Mouse (Mus musculus): ENCODE measurements around the gene Rpf1. TPM values are rescaled to one million over a fixed set of nuclear protein-coding genes. Genes with fewer than 3 reads are reported as not detected.

The Rpf1 gene
- polyA plus RNA-seq, 1 experiment from 2014 or later = 47.2 TPM

- H3K4me2 ChIP-seq = peak overlapping the region; percentile 75
- no peak for ATAC-seq (replicated peaks; ENCODE audit: insufficient number of reproducible peaks, low FRiP score, low TSS enrichment)
Measured at GRCm38 (mm10) chr3:146520226-146520797, 917 bp downstream of the Rpf1 start.

GRCm38 (mm10) chr3:146506711-146507110 is 14.5 kb downstream of the Rpf1 start:
- ATAC-seq (replicated peaks; ENCODE audit: insufficient number of reproducible peaks, low FRiP score, low TSS enrichment) = no peak
- Histone ChIP-seq H3K27me3 (ENCODE audit: control insufficient read depth, insufficient read depth, low read length) (no peaks in the 10 kb centered on the region), H3K4me2 (no peak overlapping the region), H3K27ac (ENCODE audit: low read depth, low read length) (no peak overlapping the region), H3K36me3 (ENCODE audit: control insufficient read depth, insufficient read depth, low read length) (peaks cover 32% of the 10 kb centered on the region), H3K4me3 (ENCODE audit: low read depth, low read length) (no peak overlapping the region), H3K9ac (ENCODE audit: low read depth, low read length) (no peak overlapping the region), H3K9me3 (replicated peaks; ENCODE audit: control insufficient read depth, low read length) (no peaks in the 10 kb centered on the region), H3K4me1 (ENCODE audit: control insufficient read depth, insufficient read depth, low read length) (peaks cover 17% of the 10 kb centered on the region; the same call in 1 of the 2 replicates)
- WGBS (ENCODE audit: insufficient replicate concordance) = 89% methylated on average over 7 of the region's 7 CpGs

More at GRCm38 (mm10) chr3:146520226-146520797, 917 bp downstream of the Rpf1 start:
- Histone ChIP-seq H3K4me3 (ENCODE audit: low read depth, low read length) (peak overlapping the region; percentile 90), H3K4me1 (ENCODE audit: control insufficient read depth, insufficient read depth, low read length) (no peaks in the 10 kb centered on the region), H3K9ac (ENCODE audit: low read depth, low read length) (peak overlapping the region; percentile 96), H3K27me3 (ENCODE audit: control insufficient read depth, insufficient read depth, low read length) (no peaks in the 10 kb centered on the region), H3K9me3 (replicated peaks; ENCODE audit: control insufficient read depth, low read length) (no peaks in the 10 kb centered on the region), H3K27ac (ENCODE audit: low read depth, low read length) (peak overlapping the region; percentile 99), H3K36me3 (ENCODE audit: control insufficient read depth, insufficient read depth, low read length) (peaks cover 9% of the 10 kb centered on the region)
- WGBS (ENCODE audit: insufficient replicate concordance) = 38% methylated on average over 5 of the region's 5 CpGs

- no peak for ATAC-seq (replicated peaks; ENCODE audit: insufficient number of reproducible peaks, low FRiP score, low TSS enrichment)
Measured at GRCm38 (mm10) chr3:146501601-146502123, 19.6 kb downstream of the Rpf1 start.

GRCm38 (mm10) chr3:146500810-146501201 is 20.4 kb downstream of the Rpf1 start:
- WGBS (ENCODE audit: insufficient replicate concordance) = 4% methylated on average over 5 of the region's 5 CpGs
- Histone ChIP-seq H3K4me3 (ENCODE audit: low read depth, low read length) (peak overlapping the region; percentile 92), H3K27ac (ENCODE audit: low read depth, low read length) (peak overlapping the region; percentile 98), H3K4me1 (ENCODE audit: control insufficient read depth, insufficient read depth, low read length) (peaks cover 23% of the 10 kb centered on the region), H3K9me3 (replicated peaks; ENCODE audit: control insufficient read depth, low read length) (no peaks in the 10 kb centered on the region), H3K9ac (ENCODE audit: low read depth, low read length) (peak overlapping the region; percentile 99), H3K27me3 (ENCODE audit: control insufficient read depth, insufficient read depth, low read length) (no peaks in the 10 kb centered on the region), H3K4me2 (peak overlapping the region; percentile 93), H3K36me3 (ENCODE audit: control insufficient read depth, insufficient read depth, low read length) (peaks cover 8% of the 10 kb centered on the region; the same call in 1 of the 2 replicates)
- no peak for ATAC-seq (replicated peaks; ENCODE audit: insufficient number of reproducible peaks, low FRiP score, low TSS enrichment)

More at GRCm38 (mm10) chr3:146501601-146502123, 19.6 kb downstream of the Rpf1 start:
- WGBS (ENCODE audit: insufficient replicate concordance) = 50% methylated on average over 5 of the region's 5 CpGs
- peaks cover 12% of the 10 kb centered on the region for H3K36me3 ChIP-seq (ENCODE audit: control insufficient read depth, insufficient read depth, low read length)
- peak overlapping the region; percentile 92 for H3K4me3 ChIP-seq (ENCODE audit: low read depth, low read length)
- H3K4me1 ChIP-seq (ENCODE audit: control insufficient read depth, insufficient read depth, low read length) = peaks cover 23% of the 10 kb centered on the region
- H3K27me3 ChIP-seq (ENCODE audit: control insufficient read depth, insufficient read depth, low read length) = no peaks in the 10 kb centered on the region
- peak overlapping the region; percentile 59 for H3K9ac ChIP-seq (ENCODE audit: low read depth, low read length)
- H3K9me3 ChIP-seq (replicated peaks; ENCODE audit: control insufficient read depth, low read length) = no peaks in the 10 kb centered on the region
- H3K4me2 ChIP-seq = peak overlapping the region; percentile 93
- H3K27ac ChIP-seq (ENCODE audit: low read depth, low read length) = no peak overlapping the region

GRCm38 (mm10) chr3:146500003-146500809 is 21.0 kb downstream of the Rpf1 start:
- Histone ChIP-seq H3K27me3 (ENCODE audit: control insufficient read depth, insufficient read depth, low read length) (no peaks in the 10 kb centered on the region), H3K4me3 (ENCODE audit: low read depth, low read length) (peak overlapping the region; percentile 92), H3K27ac (ENCODE audit: low read depth, low read length) (peak overlapping the region; percentile 98), H3K4me1 (ENCODE audit: control insufficient read depth, insufficient read depth, low read length) (peaks cover 23% of the 10 kb centered on the region), H3K36me3 (ENCODE audit: control insufficient read depth, insufficient read depth, low read length) (peaks cover 8% of the 10 kb centered on the region; the same call in 1 of the 2 replicates), H3K9ac (ENCODE audit: low read depth, low read length) (peak overlapping the region; percentile 99), H3K4me2 (peak overlapping the region; percentile 93), H3K9me3 (replicated peaks; ENCODE audit: control insufficient read depth, low read length) (no peaks in the 10 kb centered on the region)
- ATAC-seq (replicated peaks; ENCODE audit: insufficient number of reproducible peaks, low FRiP score, low TSS enrichment) = peak; percentile 74
- under 1% methylated on average over 57 of the region's 57 CpGs for WGBS (ENCODE audit: insufficient replicate concordance)

GRCm38 (mm10) chr3:146499431-146500002 is 21.7 kb downstream of the Rpf1 start, which contains the start of the genes Spata1 and Gng5:
Spata1 (minus strand) TSS chr3:146499753.
Gng5 (plus strand) TSS chr3:146499807.
- ATAC-seq (replicated peaks; ENCODE audit: insufficient number of reproducible peaks, low FRiP score, low TSS enrichment) = peak; percentile 95
- Histone ChIP-seq H3K4me2 (peak within 1 kb of the TSS; percentile 93), H3K36me3 (ENCODE audit: control insufficient read depth, insufficient read depth, low read length) (peaks cover 8% of the 10 kb centered on the region; the same call in 1 of the 2 replicates), H3K27ac (ENCODE audit: low read depth, low read length) (peak within 1 kb of the TSS; percentile 98), H3K27me3 (ENCODE audit: control insufficient read depth, insufficient read depth, low read length) (no peaks in the 10 kb centered on the region), H3K9me3 (replicated peaks; ENCODE audit: control insufficient read depth, low read length) (no peaks in the 10 kb centered on the region), H3K9ac (ENCODE audit: low read depth, low read length) (peak within 1 kb of the TSS; percentile 99), H3K4me3 (ENCODE audit: low read depth, low read length) (peak within 1 kb of the TSS; percentile 92), H3K4me1 (ENCODE audit: control insufficient read depth, insufficient read depth, low read length) (peaks cover 23% of the 10 kb centered on the region)
- WGBS (ENCODE audit: insufficient replicate concordance) = 0% methylated on average over 44 of the region's 88 CpGs

- ATAC-seq (replicated peaks; ENCODE audit: insufficient number of reproducible peaks, low FRiP score, low TSS enrichment) = no peak
- Histone ChIP-seq H3K27me3 (ENCODE audit: control insufficient read depth, insufficient read depth, low read length) (no peaks in the 10 kb centered on the region), H3K4me1 (ENCODE audit: control insufficient read depth, insufficient read depth, low read length) (peaks cover 23% of the 10 kb centered on the region), H3K27ac (ENCODE audit: low read depth, low read length) (peak overlapping the region; percentile 98), H3K4me3 (ENCODE audit: low read depth, low read length) (peak overlapping the region; percentile 92), H3K4me2 (peak overlapping the region; percentile 93), H3K36me3 (ENCODE audit: control insufficient read depth, insufficient read depth, low read length) (peaks cover 8% of the 10 kb centered on the region; the same call in 1 of the 2 replicates), H3K9ac (ENCODE audit: low read depth, low read length) (peak overlapping the region; percentile 99), H3K9me3 (replicated peaks; ENCODE audit: control insufficient read depth, low read length) (no peaks in the 10 kb centered on the region)
- 2% methylated on average over 13 of the region's 13 CpGs for WGBS (ENCODE audit: insufficient replicate concordance)
Measured at GRCm38 (mm10) chr3:146498989-146499388, 22.2 kb downstream of the Rpf1 start.

GRCm38 (mm10) chr3:146494941-146495340 is 26.3 kb downstream of the Rpf1 start:
- H3K4me3 ChIP-seq (ENCODE audit: low read depth, low read length) = no peak overlapping the region
- no peaks in the 10 kb centered on the region for H3K36me3 ChIP-seq (ENCODE audit: control insufficient read depth, insufficient read depth, low read length)
- H3K4me2 ChIP-seq = no peak overlapping the region
- no peak overlapping the region for H3K27ac ChIP-seq (ENCODE audit: low read depth, low read length)
- H3K4me1 ChIP-seq (ENCODE audit: control insufficient read depth, insufficient read depth, low read length) = no peaks in the 10 kb centered on the region
- no peak overlapping the region for H3K9ac ChIP-seq (ENCODE audit: low read depth, low read length)
- no peak for ATAC-seq (replicated peaks; ENCODE audit: insufficient number of reproducible peaks, low FRiP score, low TSS enrichment)
- no peaks in the 10 kb centered on the region for H3K27me3 ChIP-seq (ENCODE audit: control insufficient read depth, insufficient read depth, low read length)
- WGBS (ENCODE audit: insufficient replicate concordance) = 86% methylated on average over 8 of the region's 8 CpGs
- H3K9me3 ChIP-seq (replicated peaks; ENCODE audit: control insufficient read depth, low read length) = no peaks in the 10 kb centered on the region
